Comparison of ENCODE assay signal across 10 mouse cellular contexts in the genomic region with DNA sequence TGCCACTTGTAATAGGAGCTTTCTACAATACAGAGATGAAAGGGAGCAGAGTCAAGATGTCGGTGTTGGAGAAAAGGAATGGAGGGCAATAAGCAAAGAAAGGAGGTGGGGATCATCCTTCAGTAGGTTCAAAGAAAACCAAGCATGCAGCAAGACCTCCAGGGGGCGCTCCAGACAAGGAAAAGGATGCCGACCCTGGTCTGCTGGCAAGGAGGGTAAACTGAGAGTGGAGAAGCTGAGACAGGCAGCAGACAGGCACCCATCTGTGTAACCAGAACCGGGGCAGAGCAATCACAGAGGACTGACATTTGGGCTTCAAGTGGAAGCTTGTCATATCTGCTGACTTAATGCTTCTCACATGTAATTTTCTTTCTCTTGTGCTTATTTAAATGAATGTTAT. TPM values are rescaled to one million over a fixed set of nuclear protein-coding genes. Genes with fewer than 3 reads are reported as not detected.
DNase-seq lines count a peak whose midpoint lies in the region; ATAC-seq and TF ChIP-seq lines count a peak whose summit lies in the region.
"Had no signal": no experiment of that assay in that cellular context is flagged by ENCODE, and none has a peak within 500 bp of the region (broad histone marks: within the 10 kb centered on the region; RNA-seq: fewer than 3 reads in every experiment).

No protein-coding gene starts in this region.

- H3K27ac ChIP-seq in cerebellum, adult 2 months (ENCODE audit: insufficient read depth, low read length) = no peak overlapping the region
- H3K27ac ChIP-seq: lung, embryonic 15.5 days had no signal

- ATAC-seq in megakaryocyte progenitor cell, adult 5-6 weeks (replicated peaks; ENCODE audit: poor library complexity) = peak; percentile 65

- no peaks in the 10 kb centered on the region for H3K9me3 ChIP-seq in E14TG2a.4 (ENCODE audit: low read length)
- H3K9me3 ChIP-seq: lung, embryonic 15.5 days had no signal

- WGBS in cerebellum, adult 2 months = 2% methylated on average over 4 of the region's 4 CpGs

- TF ChIP-seq CTCF in cerebellum, adult 2 months (IDR thresholded peaks at IDR 0.05; ENCODE audit: borderline replicate concordance, insufficient read depth, low read depth, low read length) = peak; percentile 56
- TF ChIP-seq CTCF in E14TG2a.4 (conservative IDR thresholded peaks at IDR 0.05; ENCODE audit: low read length) = peak; percentile 65

- no peak for TF ChIP-seq POLR2A in cerebellum, adult 2 months (IDR thresholded peaks at IDR 0.05; ENCODE audit: borderline replicate concordance, insufficient read depth, low read length)

- no peaks in the 10 kb centered on the region for H3K4me1 ChIP-seq in cerebellum, adult 2 months (ENCODE audit: control insufficient read depth, insufficient read depth, low read length)
- H3K4me1 ChIP-seq in E14TG2a.4 (replicated peaks; ENCODE audit: low read depth, low read length) = no peaks in the 10 kb centered on the region
- H3K4me1 ChIP-seq: lung, embryonic 15.5 days had no signal

- H3K36me3 ChIP-seq in E14TG2a.4 (ENCODE audit: insufficient read depth, low read length) = no peaks in the 10 kb centered on the region
- H3K36me3 ChIP-seq: G1E; lung, embryonic 15.5 days had no signal

- DNase-seq in cerebellum, adult 2 months = peak; percentile 7 to 23
- DNase-seq in cerebellum, adult 9-11 months = no peak
- DNase-seq in cerebellum, adult 8-10 months = peak; percentile 4
- DNase-seq in frontal cortex, postnatal 10 days (ENCODE audit: low spot score in 2 of 2) = peak; percentile 7 to 54
- DNase-seq in layer of hippocampus, adult 9-11 months = peak; percentile 30
- peak; percentile 31 for DNase-seq in thymus, postnatal 0 days (ENCODE audit: low spot score)

- no peaks in the 10 kb centered on the region for H3K27me3 ChIP-seq in cerebellum, adult 2 months (ENCODE audit: control insufficient read depth, insufficient read depth, low read length)
- H3K27me3 ChIP-seq in E14TG2a.4 (ENCODE audit: insufficient read depth, low read length) = no peaks in the 10 kb centered on the region
- H3K27me3 ChIP-seq: lung, embryonic 15.5 days had no signal

- H3K4me3 ChIP-seq in cerebellum, adult 2 months (replicated peaks; ENCODE audit: insufficient read depth, low read depth, low read length) = no peak overlapping the region
- no peak overlapping the region for H3K4me3 ChIP-seq in E14TG2a.4 (replicated peaks; ENCODE audit: low read length)
- H3K4me3 ChIP-seq: lung, embryonic 15.5 days had no signal

RNA-seq across cellular contexts. Expression of a gene that starts 22.6 kb away (rescaled TPM):
- not detected in 2 replicates for polyA plus RNA-seq in cerebellum, adult 2 months (2012; rRNA removed)
- total RNA-seq in megakaryocyte progenitor cell, adult 5-6 weeks (2015) = not detected in 2 replicates
- total RNA-seq in megakaryocyte progenitor cell, adult 5-6 weeks (2017) = not detected in 2 replicates
- polyA plus RNA-seq in thymus, postnatal 0 days (2015; fragmentation: Nextera tagmentation; extraction: Ambion mirVana) = 0.07 TPM in 1 of 2 replicates, not detected in the other
- total RNA-seq: G1E had no signal
- polyA plus RNA-seq: G1E had no signal

RNA-seq across cellular contexts. Expression of a gene that starts 56.1 kb away (rescaled TPM):
- polyA plus RNA-seq in cerebellum, adult 2 months (2012; rRNA removed) = 0.11 TPM in 1 of 2 replicates, not detected in the other
- total RNA-seq in megakaryocyte progenitor cell, adult 5-6 weeks (2015) = not detected in 2 replicates
- total RNA-seq in megakaryocyte progenitor cell, adult 5-6 weeks (2017) = not detected in 2 replicates
- 0.26 and 0.27 TPM in 2 replicates for polyA plus RNA-seq in thymus, postnatal 0 days (2015; fragmentation: Nextera tagmentation; extraction: Ambion mirVana)
- total RNA-seq: G1E had no signal
- polyA plus RNA-seq: G1E; lung, embryonic 15.5 days had no signal
